Mouse (Mus musculus) testis, adult 2 months (tissue): ENCODE data around the gene Calb2.

Source experiments
- CTCF ChIP-seq: fragments of 200-500 bp; IDR thresholded peaks from 2 replicates; pipeline ENCODE4 v1.5.1; 2012; ENCODE audit warnings: low read depth, mild to moderate bottlenecking, inconsistent platforms, low read length, moderate library complexity; ENCODE audit not compliant: control insufficient read depth, insufficient read depth, insufficient replicate concordance
- POLR2A ChIP-seq: fragments of 200-500 bp; IDR thresholded peaks from 2 replicates; pipeline ENCODE4 v1.6.1; 2012; ENCODE audit warnings: low read depth, mild to moderate bottlenecking, inconsistent platforms, low read length, moderate library complexity; ENCODE audit not compliant: control insufficient read depth

DNA sequence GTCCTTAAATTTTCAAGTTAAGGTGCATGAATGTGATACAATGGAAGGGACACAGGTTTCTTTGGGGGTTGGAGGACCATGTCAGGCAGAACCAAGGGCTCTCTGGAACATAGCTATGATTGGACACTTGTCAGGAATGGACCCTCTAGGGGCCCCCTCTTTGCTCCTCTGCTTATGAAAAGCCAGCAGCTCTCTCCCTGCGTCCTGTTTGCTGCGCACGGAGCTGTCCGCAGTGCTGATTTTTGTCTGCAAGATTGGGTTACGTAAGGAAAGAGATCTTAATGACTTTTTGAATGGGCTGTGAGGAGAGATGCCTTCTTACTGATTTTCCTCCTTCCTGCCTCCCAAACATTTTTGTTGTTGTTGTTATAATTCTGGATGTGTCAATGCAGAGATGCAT, 28.7 kb upstream of the Calb2 start:
- no peak for TF ChIP-seq CTCF
- no peak for TF ChIP-seq POLR2A
